Mouse (Mus musculus) urinary bladder, postnatal 36 days (tissue): ENCODE measurements around the gene Amn1.

Source experiments
- DNase-seq, 2 experiments: peaks; one replicate each; pipeline ENCODE4 v3.0.0; 2022; ENCODE audit warnings: low spot score in 2 of 2, mixed read lengths in 1 of 2

The Amn1 gene

DNA sequence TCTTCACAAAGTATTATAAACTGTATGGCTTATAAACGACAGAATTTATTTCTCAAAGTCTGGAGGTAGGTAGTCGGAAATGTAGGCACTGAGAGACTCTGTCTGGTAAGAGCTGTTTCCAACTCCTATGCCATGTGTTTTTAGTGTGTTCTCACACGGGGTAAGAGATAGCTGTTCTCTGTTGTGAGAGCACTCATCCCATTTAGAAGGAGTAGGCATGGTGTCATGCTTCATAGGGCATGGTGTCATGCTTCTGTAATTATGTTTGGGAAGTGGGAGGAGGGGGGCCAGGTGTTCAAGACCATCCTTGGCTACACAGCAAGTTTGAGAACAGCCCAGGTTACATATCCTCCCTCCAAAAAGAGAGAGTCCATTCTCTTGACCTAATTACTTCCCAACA lies 80.9 kb downstream of the Amn1 start:
- DNase-seq = no peak
